Mouse (Mus musculus): ENCODE measurements at regions not wholly inside any gene's neighbourhood (a gene's known extent, or its start where the extent isn't known, plus 50 kb on each side); places are given as distances from the start of the nearest gene placed in this dataset.
A peak's percentile ranks its signal among the peaks of the same experiment; 100 is the strongest.
"Not testable (repeated sequence)": the region's sequence is repeated elsewhere in the genome, so short reads cannot be mapped to it uniquely, and the experiment has no call there.

DNA sequence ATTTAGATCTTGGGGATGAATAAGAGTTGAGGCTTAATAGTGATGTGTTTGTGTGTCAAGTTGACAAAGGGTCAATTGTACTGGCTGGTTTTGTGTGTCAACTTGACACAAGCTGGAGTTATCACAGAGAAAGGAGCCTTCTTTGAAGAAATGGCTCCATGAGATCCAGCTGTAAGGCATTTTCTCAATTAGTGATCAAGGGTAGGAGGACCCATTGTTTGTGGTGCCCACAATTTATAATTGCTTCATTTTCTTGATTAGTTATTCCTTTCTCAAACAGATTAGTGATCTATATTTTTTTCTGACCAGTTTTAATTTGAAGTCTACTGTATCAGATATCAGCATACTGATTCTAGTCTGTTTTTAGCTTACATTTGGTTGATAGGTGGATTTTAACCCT, 313.5 kb upstream of the Nectin3 start:
- not testable (repeated sequence) for DNase-seq (ENCODE audit: low spot score in 2 of 2)

DNA sequence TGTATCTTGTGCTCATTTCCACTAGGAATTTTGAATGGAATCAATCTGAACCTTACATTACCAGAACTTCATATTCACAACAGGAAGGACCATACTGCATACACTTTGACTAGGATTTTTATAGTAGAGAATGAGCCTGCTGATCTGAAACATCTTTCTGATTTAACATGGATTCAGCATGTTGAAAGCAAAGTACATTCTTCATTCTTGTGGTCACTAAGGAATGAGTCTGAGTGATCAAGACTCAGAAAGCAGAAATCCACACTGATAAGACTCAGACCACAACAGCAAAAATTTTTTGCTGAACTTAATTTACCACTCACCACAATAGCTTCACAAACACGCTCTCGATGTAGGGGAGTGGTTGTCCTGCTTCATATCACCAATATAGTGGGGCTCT, 309.2 kb upstream of the Nectin3 start:
- no peak for DNase-seq (ENCODE audit: low spot score in 2 of 2)

DNA sequence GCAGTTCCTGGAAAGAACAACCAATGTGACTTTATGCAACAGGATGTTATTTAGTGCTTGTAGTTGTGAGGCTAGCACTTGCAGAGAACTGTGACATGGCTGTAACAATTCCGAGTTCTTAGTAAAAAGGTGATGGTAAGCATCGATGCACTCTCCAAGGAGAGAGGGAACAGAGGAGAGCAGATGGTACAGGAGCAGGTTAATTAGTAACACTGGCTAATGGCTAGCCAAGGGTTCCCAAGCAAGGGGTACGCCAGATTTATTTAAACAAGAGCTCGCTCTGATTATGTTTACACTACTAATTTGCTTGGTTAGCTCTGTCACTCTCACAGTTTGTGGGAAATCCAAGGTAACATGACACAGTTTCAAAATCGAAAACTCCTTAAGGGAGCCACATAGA, 278.0 kb upstream of the Nectin3 start:
- no peak for DNase-seq (ENCODE audit: low spot score in 2 of 2)

DNA sequence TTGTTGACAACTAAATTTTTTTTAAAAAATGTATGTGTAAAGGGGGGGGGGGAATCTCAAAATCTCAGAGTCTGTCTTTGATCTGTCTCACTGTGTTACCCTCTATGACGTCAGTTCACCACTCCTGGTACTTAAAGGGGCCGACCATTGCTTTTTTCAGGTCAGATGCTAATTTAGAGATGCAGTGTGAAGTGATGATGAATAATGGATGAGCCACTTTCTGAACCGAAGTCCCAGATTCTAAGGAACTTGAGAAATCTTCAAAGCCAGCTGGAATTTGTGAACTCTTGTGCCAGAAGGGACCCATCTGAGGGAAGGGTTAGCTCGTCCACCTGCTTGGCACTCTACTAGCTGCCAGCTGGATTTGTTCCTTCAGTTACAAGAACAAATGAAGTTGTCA, 271.1 kb upstream of the Nectin3 start:
- DNase-seq (ENCODE audit: low spot score in 2 of 2): peak; percentile 17 to 37

DNA sequence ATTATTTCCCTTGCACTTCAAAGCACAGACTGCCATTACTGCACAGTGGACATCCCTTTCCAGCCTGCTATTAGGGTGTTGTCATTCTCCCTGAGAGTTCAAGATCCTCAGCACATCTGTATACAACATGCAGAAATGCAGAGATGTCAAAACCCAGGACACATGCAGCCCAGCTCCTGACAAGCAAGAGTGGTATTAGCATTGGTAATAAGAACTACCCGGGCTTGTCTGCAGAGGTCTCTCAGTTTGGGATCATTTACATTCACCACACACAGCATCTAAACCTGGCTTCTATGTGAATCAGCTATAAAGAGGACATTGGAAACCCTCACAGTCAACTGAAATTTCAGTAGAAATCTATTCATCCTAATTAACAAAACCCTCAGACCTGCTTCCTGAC, 270.1 kb upstream of the Nectin3 start:
- no peak for DNase-seq (ENCODE audit: low spot score in 2 of 2)

DNA sequence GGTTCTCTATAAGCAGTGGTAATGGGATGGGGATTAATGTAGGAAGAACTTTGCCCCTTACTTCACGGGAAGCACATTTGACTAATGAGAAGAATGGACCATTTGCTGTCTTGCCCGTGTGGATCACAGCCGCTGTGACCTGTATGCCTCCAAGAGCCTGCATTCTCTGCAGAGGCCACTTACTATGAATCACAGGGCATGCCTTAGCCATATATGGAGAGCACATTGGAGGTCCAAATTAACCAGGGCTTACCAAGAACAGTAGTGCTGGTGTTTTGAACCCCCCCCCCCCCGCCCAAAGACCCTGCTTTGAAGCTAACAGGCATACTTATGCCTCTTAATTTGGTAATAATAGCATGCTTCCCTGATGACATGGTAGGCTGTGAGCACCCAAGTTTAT, 236.8 kb upstream of the Nectin3 start:
- DNase-seq (ENCODE audit: low spot score in 2 of 2): no peak

DNA sequence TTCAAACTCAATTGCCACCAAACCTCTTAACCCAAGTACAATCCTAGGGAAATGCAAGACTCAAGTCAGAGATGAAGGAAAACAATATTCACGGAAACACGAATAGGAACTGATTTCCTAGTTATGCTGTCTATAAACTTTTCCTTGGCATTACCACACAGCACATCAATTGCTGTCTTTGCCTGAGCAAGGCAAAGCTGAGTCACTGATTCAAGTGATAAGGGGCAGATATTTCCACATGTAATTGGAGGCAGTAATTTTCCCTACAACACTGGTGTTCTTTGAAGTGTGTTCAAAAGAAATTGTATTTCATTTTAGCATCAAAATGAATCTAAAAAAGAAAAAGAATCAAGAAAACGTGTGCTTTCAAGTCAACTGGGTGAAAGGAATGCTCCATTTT, 230.1 kb upstream of the Nectin3 start:
- DNase-seq (ENCODE audit: low spot score in 2 of 2): no peak

DNA sequence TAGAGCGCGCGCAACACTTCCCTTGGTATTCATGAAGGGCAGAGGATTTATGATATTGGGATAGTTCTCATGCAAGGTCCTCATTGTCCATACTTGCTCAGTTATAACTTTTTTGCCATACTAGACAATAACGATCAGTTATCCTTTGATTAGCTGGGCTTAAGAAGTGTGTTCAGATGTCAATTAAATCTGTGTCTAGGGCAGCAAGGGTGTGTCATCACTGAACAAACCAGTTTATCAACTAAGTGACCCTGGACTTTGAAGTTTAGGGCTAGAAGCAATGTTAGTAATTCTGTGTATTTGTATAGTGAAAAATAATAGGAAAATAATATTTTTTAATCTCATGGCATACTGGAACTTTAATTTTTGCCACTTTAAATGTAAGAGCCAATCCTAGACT, 225.3 kb upstream of the Nectin3 start:
- no peak for DNase-seq (ENCODE audit: low spot score in 2 of 2)

DNA sequence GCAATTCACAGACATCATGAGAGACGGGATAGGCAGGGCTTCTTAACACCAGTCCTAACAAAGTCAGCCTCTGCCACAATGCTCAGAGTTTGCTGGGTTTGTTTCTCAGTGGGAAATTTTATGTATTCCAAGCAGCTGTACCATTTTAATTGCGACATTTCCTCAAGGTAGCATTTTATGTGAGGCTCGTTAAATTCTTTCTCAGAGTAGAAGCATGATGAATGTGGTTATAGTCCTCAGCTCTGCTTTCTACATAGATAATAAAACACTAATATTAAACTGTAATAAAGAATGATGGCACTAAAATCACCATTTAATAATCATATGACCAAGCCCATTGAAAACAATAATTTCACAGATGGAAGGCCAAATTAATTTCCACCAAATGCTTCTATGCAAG, 181.5 kb upstream of the Nectin3 start:
- DNase-seq (ENCODE audit: low spot score in 2 of 2): no peak

DNA sequence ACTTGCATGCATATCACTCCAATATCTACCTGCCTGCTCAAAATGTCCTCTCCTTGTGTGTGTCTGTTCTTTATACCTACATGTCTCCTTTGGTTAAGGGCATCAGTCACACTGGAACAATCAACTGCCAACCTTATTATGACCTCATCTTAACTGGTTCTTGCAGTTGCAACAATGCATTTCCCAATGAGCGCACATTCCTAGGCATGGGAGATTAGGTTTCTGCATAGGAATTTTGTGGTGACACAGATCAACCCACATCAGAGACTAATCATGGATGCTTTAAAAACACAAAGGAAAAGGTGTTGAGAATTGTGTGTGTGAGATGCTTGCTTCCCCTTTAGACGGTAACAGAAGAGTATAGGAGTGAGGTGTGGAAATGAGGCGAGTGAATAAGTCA, 171.3 kb upstream of the Nectin3 start:
- no peak for DNase-seq (ENCODE audit: low spot score in 2 of 2)

DNA sequence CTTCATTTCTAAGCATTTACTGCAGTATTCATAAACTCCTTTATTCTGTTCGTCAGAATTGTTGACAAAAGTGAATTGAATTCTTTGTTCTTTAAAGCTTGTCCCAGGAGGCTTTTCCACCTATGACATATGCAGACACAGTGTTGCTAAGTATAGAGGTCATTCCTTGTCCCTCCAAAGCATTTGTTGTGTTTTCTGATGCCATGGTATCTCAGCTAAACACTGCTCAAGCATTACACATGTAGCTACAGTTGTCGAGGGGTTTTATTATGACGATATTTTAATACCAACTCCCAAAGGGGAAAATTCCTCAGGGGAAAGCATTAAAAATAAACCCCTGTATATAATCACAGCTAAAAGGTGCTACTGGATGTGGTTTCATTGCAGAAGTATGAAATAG, 167.2 kb upstream of the Nectin3 start:
- DNase-seq (ENCODE audit: low spot score in 2 of 2): no peak

DNA sequence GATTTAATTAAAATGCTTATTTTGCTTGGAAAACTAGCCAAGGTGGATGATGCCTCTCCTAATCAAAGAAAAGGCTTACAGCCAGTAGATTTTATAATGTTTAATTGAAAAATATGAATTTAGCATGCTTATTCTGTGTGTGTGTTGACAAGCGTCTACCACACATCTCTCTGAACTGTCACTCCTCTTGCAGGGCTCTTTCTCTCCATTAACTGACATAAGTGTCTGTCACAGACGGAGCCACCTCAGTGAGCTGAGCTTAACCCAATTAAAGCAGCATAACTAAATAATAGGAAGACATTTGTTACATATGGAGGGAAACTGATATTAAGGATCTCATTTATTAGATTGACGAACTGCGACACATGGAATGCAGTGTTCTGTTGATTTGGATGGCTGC, 164.7 kb upstream of the Nectin3 start:
- DNase-seq (ENCODE audit: low spot score in 2 of 2): no peak

DNA sequence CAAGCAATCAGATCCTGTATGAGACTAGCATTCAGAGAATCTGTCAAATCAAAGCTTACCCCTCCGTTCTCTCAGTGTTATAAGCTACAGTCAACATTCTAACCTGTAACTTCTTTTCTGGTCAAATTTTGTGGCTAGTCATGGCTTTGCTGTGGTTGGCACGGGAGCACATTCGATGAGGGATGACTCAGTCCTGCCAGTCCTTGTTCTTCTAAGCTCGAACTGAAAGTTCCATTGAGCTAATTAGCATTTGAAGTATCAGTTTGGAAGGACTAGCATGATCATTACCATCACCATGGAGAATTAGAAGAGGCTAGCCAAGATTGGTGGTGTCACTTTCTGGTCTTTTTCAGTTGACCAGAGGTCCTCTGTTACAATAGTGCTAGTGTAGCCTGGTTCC, 156.7 kb upstream of the Nectin3 start:
- no peak for DNase-seq (ENCODE audit: low spot score in 2 of 2)

DNA sequence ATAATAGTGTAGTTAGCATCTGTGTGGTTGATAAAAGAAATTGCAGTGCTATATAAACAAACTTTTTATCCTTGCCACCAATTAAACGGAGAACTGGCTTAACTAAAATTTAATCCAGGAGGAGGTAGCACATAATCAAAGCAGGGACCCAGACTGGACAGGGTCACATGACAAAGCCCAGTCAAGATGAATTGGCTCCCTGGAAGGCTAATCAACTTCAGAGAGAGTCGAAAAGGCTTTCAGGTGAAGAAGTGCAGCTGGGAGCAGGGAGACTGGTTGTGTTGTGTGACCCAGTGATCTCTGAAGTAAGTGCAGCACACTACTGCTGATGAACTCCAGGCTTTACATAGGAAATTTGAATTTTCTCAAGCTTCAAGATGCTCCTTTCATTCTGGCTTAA, 127.5 kb upstream of the Nectin3 start:
- no peak for DNase-seq (ENCODE audit: low spot score in 2 of 2)

DNA sequence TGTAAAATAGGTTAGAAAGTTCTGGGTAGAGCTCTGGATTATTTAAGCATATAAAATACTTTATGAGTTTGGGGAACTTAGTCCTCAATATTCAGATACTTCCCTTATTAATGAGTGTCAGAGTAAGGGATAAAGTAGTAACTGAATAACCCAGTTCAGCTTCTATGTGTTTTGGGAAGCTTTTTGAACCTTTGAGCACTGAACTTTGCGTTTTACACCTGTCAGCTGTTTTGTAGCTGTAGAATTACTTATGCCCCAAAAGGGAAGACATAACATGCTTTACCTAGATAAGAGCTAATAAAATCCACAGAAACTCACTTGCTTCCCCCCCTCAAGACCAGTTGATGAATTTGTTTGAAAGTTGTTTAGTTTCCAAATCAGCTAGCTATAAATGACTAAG, 124.9 kb upstream of the Nectin3 start:
- no peak for DNase-seq (ENCODE audit: low spot score in 2 of 2)

DNA sequence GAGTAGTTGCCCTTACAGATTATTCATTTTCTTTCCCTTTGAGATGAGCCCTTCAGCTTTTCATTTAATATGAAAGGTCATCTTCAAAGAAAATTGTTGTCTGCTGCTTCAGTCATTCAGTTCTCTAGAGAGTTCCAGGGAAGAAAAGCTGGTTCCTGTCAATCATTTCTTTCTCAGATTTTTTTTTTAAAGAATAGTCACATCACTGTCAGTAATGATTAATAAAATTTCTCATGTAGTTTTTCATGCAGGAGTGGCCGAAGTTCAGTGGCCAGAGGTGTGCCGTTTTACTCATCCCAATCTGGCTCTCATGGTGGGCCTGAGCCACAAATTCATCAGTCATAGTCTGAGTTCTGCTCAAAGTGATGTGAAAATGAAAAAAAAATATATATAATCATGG, 121.5 kb upstream of the Nectin3 start:
- DNase-seq (ENCODE audit: low spot score in 2 of 2): no peak

DNA sequence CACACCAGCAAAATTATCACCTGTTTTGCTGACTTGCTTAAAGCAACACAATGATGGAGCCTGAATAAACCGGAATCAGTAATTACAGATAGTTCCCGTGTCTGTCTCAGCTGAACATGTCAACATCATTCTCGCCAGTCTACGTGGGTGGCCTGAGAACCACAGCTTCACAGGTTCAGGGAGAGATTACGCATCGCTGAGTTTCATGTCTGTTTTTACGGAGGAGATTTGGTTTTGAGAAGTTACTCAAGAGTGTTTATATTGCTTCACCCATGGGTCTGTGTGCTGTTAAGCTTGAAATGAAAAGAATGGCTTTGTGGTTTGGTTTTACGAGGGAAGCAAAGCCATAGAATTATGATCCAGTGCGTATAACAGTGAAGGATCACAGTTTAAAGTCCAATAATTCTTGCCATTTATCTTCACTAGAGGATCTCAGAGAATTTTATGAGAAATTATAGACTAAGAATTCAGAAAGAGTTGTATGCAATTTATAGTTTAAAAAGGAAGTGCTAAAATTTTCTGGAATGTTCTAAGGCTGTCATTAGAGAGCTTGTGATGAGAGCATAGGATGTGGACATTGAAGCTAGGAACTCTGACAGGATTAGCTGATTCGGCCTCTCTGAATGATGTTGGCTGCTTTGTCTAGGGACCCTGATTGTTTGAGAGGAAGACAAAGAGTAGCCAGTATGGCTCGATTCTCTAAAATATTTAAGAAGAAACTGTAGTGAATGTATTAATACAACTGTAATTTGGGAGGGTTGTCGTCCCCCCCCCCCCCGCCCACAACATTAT, 119.4 kb upstream of the Nectin3 start:
- no peak for DNase-seq (ENCODE audit: low spot score in 2 of 2)

DNA sequence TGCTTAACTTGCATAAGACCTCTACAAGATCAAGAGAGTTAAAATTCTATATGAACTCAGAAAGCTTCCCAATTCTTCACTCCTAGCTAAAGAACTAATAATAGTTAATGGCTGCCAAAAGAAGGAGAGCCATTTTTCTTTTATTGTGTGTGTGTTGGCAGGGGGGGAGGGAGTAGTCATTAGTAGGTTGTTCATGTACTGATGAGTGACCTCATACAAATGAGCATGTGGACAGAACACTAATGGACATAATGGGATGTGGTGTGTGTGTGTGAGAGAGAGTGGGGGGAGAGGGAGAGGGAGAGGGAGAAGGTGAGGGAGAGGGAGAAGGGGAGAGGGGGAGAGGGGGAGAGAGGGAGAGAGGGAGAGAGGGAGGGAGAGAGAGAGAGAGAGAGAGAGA, 118.3 kb upstream of the Nectin3 start:
- DNase-seq (ENCODE audit: low spot score in 2 of 2): no peak

DNA sequence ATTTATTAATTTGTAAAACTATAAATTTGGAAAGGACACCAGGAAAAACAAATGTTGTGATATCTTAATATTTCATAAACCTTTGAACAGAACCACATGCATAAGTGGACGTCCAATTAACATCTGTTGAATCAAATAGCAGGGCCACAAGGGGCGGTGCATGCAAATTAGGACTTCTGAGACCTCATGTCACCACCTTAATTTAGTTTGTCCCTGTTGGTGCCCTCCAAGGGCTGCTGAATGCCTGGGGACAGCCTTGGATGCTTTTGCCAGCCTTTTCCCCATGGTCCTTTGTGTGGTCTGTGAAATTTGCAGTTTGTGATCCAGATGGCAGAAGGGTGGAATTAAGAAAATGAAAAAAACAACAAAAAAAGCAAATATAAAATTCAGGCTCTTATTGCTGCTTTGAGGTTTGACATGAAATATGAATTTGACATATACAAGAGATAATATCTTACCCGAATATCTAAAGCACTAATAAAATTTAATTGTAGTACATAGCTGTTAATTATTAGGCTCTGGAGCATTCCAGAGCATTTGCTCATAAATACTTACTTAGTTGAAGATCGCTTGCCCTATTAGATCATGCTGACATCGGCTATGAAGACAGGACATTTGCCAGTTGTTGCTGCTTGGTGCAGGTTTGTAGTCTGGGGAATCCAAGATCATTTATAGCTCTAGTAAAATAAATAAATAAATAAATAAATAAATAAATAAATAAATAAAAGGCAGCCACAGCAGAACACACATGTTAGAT, 114.9 kb upstream of the Nectin3 start:
- DNase-seq (ENCODE audit: low spot score in 2 of 2): no peak

DNA sequence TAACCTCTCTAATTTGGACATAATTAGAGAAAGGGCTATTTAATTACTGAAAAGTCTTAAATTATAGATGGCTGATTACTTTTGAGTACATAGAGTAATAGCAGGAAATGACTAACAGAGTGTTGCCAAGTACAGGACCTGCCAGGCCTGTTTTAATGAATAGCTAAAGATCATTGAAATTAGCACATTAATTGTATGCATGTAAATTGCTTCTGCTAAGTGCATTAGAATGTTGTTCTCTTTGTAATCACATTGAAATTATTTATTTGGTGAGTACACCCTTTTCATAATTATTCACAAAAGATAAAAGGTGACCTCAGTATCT, 107.5 kb upstream of the Nectin3 start:
- no peak for DNase-seq (ENCODE audit: low spot score in 2 of 2)

DNA sequence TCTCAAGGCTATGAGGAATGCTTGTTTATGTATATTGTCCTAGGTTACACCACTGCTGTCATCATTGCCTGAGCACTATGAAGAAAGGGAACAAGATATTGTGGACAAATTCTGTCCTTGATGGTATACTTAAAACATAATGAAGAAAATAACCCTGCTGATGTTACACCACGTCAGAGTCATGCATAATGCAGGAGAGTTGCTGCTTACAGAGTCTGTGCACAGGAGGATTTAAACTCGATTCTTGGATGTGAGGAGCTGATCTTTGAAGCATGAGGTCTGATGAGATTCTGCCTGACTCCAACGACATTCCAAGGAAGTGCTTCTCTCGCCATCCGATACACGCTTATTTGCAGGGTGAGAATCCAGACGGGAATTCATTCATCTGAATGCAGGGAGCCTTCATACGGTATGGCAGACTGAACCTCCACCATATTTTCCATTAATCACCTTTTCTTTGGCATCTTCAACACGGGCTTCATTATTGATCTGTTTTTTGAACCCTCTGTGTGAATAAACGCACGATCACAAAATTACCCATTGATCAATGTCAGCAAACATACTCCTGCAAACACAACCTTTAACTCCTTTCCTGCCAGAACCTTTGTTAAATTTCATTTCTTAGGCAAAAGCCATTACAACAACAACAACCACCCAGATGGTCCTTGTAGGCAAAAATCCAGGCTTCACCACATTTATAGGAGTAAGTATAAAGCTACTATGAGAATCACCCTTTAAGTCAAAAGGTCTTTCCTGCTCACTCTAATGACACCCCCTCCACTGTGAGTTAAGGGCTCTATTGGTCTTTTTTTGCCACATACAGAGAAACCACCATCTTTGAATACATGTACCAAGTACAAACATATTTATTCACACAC, 106.9 kb upstream of the Nectin3 start:
- DNase-seq (ENCODE audit: low spot score in 2 of 2): no peak

DNA sequence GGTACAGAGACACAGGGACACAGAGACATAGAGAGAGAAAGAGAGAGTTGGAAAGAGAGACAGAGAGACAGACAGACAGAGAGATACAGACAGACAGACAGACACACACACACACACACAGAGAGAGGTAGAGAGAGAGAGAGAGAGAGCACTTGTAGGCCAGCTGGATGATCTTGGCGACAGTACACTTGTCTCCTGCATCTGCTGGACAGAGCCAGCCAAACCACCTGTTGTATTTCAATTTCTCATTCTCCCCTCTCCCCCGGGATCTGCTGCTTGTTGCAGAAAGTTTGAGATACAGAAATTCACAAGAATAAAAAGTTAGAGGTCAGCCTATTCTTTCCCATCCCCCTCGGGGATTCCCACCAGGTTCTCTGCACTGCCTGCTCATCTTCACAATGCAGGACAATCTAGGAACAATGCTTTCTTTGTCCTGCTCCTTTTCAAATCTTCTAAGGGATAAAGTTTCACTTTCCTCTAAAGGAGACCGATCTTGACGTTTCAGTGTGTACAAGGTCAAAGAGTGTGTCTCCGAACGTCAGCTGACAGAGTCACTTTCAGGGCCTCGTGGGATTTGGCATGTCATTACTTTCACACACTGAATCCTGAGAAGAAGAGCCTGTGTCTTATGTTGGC, 94.4 kb upstream of the Nectin3 start:
- no peak for DNase-seq (ENCODE audit: low spot score in 2 of 2)

All from right cerebral cortex, postnatal 10 days (tissue).